In the genomic region with DNA sequence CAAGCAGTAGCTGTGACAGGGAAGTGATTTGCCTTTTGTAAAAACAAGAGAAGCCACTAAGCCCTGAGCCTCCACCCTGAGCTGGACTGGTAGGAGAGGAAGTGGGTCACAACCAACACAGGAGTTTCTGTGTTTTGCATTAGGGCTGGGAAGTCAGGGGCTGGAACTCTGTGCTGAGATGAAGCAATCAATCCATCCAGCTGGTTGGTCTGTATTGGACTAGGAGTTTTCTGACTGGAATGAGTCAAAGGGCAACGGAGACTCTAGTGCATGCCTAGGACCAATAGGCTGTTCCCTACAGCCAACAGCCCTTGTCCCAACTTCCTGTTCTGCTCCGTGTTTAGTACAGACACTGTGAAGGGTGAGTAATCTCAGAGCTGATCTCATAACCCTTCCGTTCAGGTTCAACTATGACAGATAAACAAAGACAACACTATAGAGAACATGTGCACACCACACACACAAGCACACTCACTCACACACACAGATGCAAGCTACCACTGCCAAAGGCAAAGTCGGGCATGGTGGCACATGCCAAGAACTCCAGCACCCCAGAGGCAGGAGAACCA, we compare ENCODE assay signal across 9 mouse cellular contexts. TPM values are rescaled to one million over a fixed set of nuclear protein-coding genes. Genes with fewer than 3 reads are reported as not detected.
DNase-seq lines count a peak whose midpoint lies in the region; ATAC-seq lines count a peak whose summit lies in the region.
"Had no signal": no experiment of that assay in that cellular context is flagged by ENCODE, and none has a peak within 500 bp of the region (broad histone marks: within the 10 kb centered on the region; RNA-seq: fewer than 3 reads in every experiment).

No protein-coding gene starts in this region.

- peaks cover 71% of the 10 kb centered on the region for H3K4me1 ChIP-seq in hindbrain, embryonic 15.5 days (replicated peaks)

- H3K36me3 ChIP-seq in hindbrain, embryonic 15.5 days: no peaks in the 10 kb centered on the region

- no peaks in the 10 kb centered on the region for H3K9me3 ChIP-seq in hindbrain, embryonic 15.5 days

- no peaks in the 10 kb centered on the region for H3K27me3 ChIP-seq in hindbrain, embryonic 15.5 days

- DNase-seq in heart, adult 18-20 months: peak; percentile 65 to 85
- DNase-seq in heart, postnatal 14 days: no peak
- DNase-seq in thymus, postnatal 14 days: peak; percentile 57
- DNase-seq in layer of hippocampus, adult 8-10 months (ENCODE audit: low spot score in 2 of 2): no peak
- no peak for DNase-seq in kidney, adult 9 months

- H3K4me3 ChIP-seq in hindbrain, embryonic 15.5 days: no peak overlapping the region

- 72% methylated on average over 4 of the region's 4 CpGs for WGBS in hindbrain, embryonic 15.5 days

- no peak overlapping the region for H3K4me2 ChIP-seq in hindbrain, embryonic 15.5 days

- intact Hi-C loops in heart, postnatal 14 days (cut with DNase I): no loop called here

- peak overlapping the region; percentile 96 for H3K27ac ChIP-seq in hindbrain, embryonic 15.5 days (replicated peaks)

- H3K9ac ChIP-seq in hindbrain, embryonic 15.5 days: no peak overlapping the region

- peak; percentile 26 for ATAC-seq in common myeloid progenitor, adult 5-6 weeks (replicated peaks; ENCODE audit: low read depth, poor library complexity, severe bottlenecking)
- ATAC-seq in hindbrain, embryonic 15.5 days (ENCODE audit: low FRiP score, low read depth): no peak
- peak; percentile 46 for ATAC-seq in megakaryocyte, adult 5-6 weeks (ENCODE audit: poor library complexity, severe bottlenecking)

RNA-seq across cellular contexts. Expression of a gene that starts 13.6 kb away (rescaled TPM):
- total RNA-seq in heart, adult 18-20 months (2021): 10 to 100 TPM; 31.1 to 32.0 TPM
- total RNA-seq in heart, postnatal 14 days (2021): 10 to 100 TPM; 37.3 to 47.7 TPM
- 87.7 and 93.6 TPM in 2 replicates for total RNA-seq in common myeloid progenitor, adult 5-6 weeks (2017)
- 30.4 and 49.0 TPM in 2 replicates for polyA plus RNA-seq in hindbrain, embryonic 15.5 days (2015; fragmentation: Nextera tagmentation; extraction: Ambion mirVana)
- total RNA-seq in megakaryocyte, adult 5-6 weeks (2015): 68.9 and 87.3 TPM in 2 replicates
- 175 and 189 TPM in 2 replicates for total RNA-seq in megakaryocyte, adult 5-6 weeks (2017)
- total RNA-seq in layer of hippocampus, adult 8-10 months (2022): 10 to 100 TPM; 14.4 to 18.4 (median 17.3) TPM

RNA-seq across cellular contexts. Expression of a gene that starts 28.3 kb away (rescaled TPM):
- total RNA-seq in heart, adult 18-20 months (2021): 1 to 10 TPM; 6.2 to 9.3 TPM
- total RNA-seq in heart, postnatal 14 days (2021): 10 to 100 TPM; 13.5 to 17.4 TPM
- not detected in 2 replicates for total RNA-seq in common myeloid progenitor, adult 5-6 weeks (2017)
- 10.2 and 11.0 TPM in 2 replicates for polyA plus RNA-seq in hindbrain, embryonic 15.5 days (2015; fragmentation: Nextera tagmentation; extraction: Ambion mirVana)
- total RNA-seq in megakaryocyte, adult 5-6 weeks (2015): not detected in 2 replicates
- not detected in 2 replicates for total RNA-seq in megakaryocyte, adult 5-6 weeks (2017)
- 10 to 100 TPM in 3 of 4 experiments, 1 to 10 TPM in 1; 8.4 to 11.4 (median 10.1) TPM for total RNA-seq in layer of hippocampus, adult 8-10 months (2022)
- total RNA-seq: ES-E14 had no signal

RNA-seq across cellular contexts. Expression of a gene that starts 45.7 kb away (rescaled TPM):
- total RNA-seq in heart, adult 18-20 months (2021): not detected
- total RNA-seq in heart, postnatal 14 days (2021): not detected
- 0.53 and 0.55 TPM in 2 replicates for total RNA-seq in common myeloid progenitor, adult 5-6 weeks (2017)
- 0.37 and 0.38 TPM in 2 replicates for polyA plus RNA-seq in hindbrain, embryonic 15.5 days (2015; fragmentation: Nextera tagmentation; extraction: Ambion mirVana)
- 0.16 and 0.83 TPM in 2 replicates for total RNA-seq in megakaryocyte, adult 5-6 weeks (2015)
- 0.07 TPM in 1 of 2 replicates, not detected in the other for total RNA-seq in megakaryocyte, adult 5-6 weeks (2017)
- total RNA-seq in layer of hippocampus, adult 8-10 months (2022): under 1 TPM in 1 of 4 experiments, not detected in 3; 0.32 TPM

Comparison
In these comparisons a context has a peak if more than half of its experiments do, and no peak if none do; other contexts are left out.
1. DNase-seq: peak in heart, adult 18-20 months (2 of 2) and thymus, postnatal 14 days (single experiment); none in heart, postnatal 14 days (0 of 2), layer of hippocampus, adult 8-10 months (0 of 2) and kidney, adult 9 months (single experiment).